23 mouse cellular contexts compared by ENCODE assay signal in the genomic region with DNA sequence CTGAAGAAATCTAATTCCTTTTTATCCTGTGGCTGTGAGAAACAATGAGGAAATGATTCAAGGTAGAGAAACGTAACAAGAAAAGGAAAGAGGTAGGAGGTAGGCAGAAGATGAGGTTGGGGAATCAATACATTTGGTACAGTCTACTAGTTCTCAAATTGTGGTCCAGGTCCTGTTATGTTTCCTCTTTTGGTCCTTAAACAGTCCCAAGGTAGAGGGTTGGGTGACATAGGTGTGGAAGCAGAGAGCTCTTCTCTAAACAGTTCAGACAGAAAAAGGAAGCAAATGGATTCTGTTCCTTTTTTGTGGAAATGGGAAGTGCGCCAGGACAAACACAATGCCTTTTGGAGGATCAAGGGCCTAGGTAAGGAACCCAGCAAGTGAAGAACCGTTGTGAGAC. TPM values are rescaled to one million over a fixed set of nuclear protein-coding genes. Genes with fewer than 3 reads are reported as not detected.
A peak's percentile ranks its signal among the peaks of the same experiment; 100 is the strongest.
DNase-seq lines count a peak whose midpoint lies in the region; ATAC-seq and TF ChIP-seq lines count a peak whose summit lies in the region.
"Had no signal": no experiment of that assay in that cellular context is flagged by ENCODE, and none has a peak within 500 bp of the region (broad histone marks: within the 10 kb centered on the region; RNA-seq: fewer than 3 reads in every experiment).

No protein-coding gene starts in this region.

- no peak for DNase-seq in heart, adult 2 months
- DNase-seq in heart, postnatal 4 days = no peak
- no peak for DNase-seq in left cerebral cortex, postnatal 36 days (ENCODE audit: low spot score in 2 of 2)
- no peak for DNase-seq in thymus, postnatal 10 days (ENCODE audit: low spot score in 2 of 2)
- DNase-seq: cerebellum, postnatal 36 days; heart, adult 18-20 months; heart, postnatal 10 days; kidney, adult 9 months; lung, adult 2 months; thymus, postnatal 4 days had no signal

- no peak for TF ChIP-seq CTCF in heart, adult 2 months (IDR thresholded peaks at IDR 0.05)

- no peak for ATAC-seq in forebrain, embryonic 16.5 days
- ATAC-seq in megakaryocyte progenitor cell, adult 5-6 weeks (replicated peaks; ENCODE audit: poor library complexity) = peak; percentile 85
- ATAC-seq in neural tube, embryonic 15.5 days (ENCODE audit: low FRiP score) = no peak
- ATAC-seq in activated CD4-positive, CD25-positive, alpha-beta regulatory T cell, adult 4 months = no peak

- H3K4me1 ChIP-seq in heart, adult 2 months (ENCODE audit: control insufficient read depth, insufficient read depth, low read length) = peaks cover 2% of the 10 kb centered on the region
- H3K4me1 ChIP-seq in forebrain, embryonic 16.5 days (replicated peaks; ENCODE audit: control insufficient read depth, insufficient read depth, low read length) = peaks cover 12% of the 10 kb centered on the region
- H3K4me1 ChIP-seq in neural tube, embryonic 15.5 days = no peaks in the 10 kb centered on the region
- H3K4me1 ChIP-seq: embryonic facial prominence, embryonic 15.5 days; limb, embryonic 15.5 days had no signal

- intact Hi-C loops in heart, adult 2 months (cut with DNase I) = no loop called here
- intact Hi-C loops in left cerebral cortex, postnatal 36 days (cut with DNase I) = no loop called here

- no peak for TF ChIP-seq EP300 in heart, adult 2 months (IDR thresholded peaks at IDR 0.05; ENCODE audit: insufficient read depth, low read depth, low read length)

- no peaks in the 10 kb centered on the region for H3K9me3 ChIP-seq in forebrain, embryonic 16.5 days (ENCODE audit: control insufficient read depth, low read length)
- H3K9me3 ChIP-seq in neural tube, embryonic 15.5 days (replicated peaks) = no peaks in the 10 kb centered on the region
- H3K9me3 ChIP-seq: embryonic facial prominence, embryonic 15.5 days; limb, embryonic 15.5 days; megakaryocyte, embryonic 14.5 days had no signal

- H3K27me3 ChIP-seq in heart, adult 2 months (ENCODE audit: control insufficient read depth, insufficient read depth, low read length) = no peaks in the 10 kb centered on the region
- H3K27me3 ChIP-seq in forebrain, embryonic 16.5 days (replicated peaks; ENCODE audit: control insufficient read depth, insufficient read depth, low read length) = no peaks in the 10 kb centered on the region
- H3K27me3 ChIP-seq in neural tube, embryonic 15.5 days (replicated peaks) = no peaks in the 10 kb centered on the region
- H3K27me3 ChIP-seq: embryonic facial prominence, embryonic 15.5 days; limb, embryonic 15.5 days; megakaryocyte, embryonic 14.5 days had no signal

- 71% methylated on average over 3 of the region's 3 CpGs for WGBS in heart, adult 2 months
- WGBS in forebrain, embryonic 16.5 days = 42% methylated on average over 3 of the region's 3 CpGs
- WGBS in neural tube, embryonic 15.5 days = 89% methylated on average over 3 of the region's 3 CpGs

- peaks cover 8% of the 10 kb centered on the region for H3K36me3 ChIP-seq in heart, adult 2 months (ENCODE audit: control insufficient read depth, insufficient read depth, low read length)
- no peaks in the 10 kb centered on the region for H3K36me3 ChIP-seq in forebrain, embryonic 16.5 days (ENCODE audit: control insufficient read depth, insufficient read depth)
- H3K36me3 ChIP-seq in neural tube, embryonic 15.5 days = no peaks in the 10 kb centered on the region
- H3K36me3 ChIP-seq: embryonic facial prominence, embryonic 15.5 days; limb, embryonic 15.5 days had no signal

- no peak overlapping the region for H3K4me2 ChIP-seq in forebrain, embryonic 16.5 days (ENCODE audit: low read length)
- H3K4me2 ChIP-seq in neural tube, embryonic 15.5 days = no peak overlapping the region
- H3K4me2 ChIP-seq: embryonic facial prominence, embryonic 15.5 days; limb, embryonic 15.5 days had no signal

- H3K4me3 ChIP-seq in heart, adult 2 months = no peak overlapping the region
- H3K4me3 ChIP-seq in forebrain, embryonic 16.5 days (replicated peaks; ENCODE audit: low read length) = no peak overlapping the region
- H3K4me3 ChIP-seq in neural tube, embryonic 15.5 days (replicated peaks) = no peak overlapping the region
- H3K4me3 ChIP-seq: embryonic facial prominence, embryonic 15.5 days; left cerebral cortex, adult 2 months; limb, embryonic 15.5 days; megakaryocyte, embryonic 14.5 days had no signal

- H3K9ac ChIP-seq in heart, adult 2 months (ENCODE audit: low read depth, low read length) = no peak overlapping the region
- H3K9ac ChIP-seq in forebrain, embryonic 16.5 days (replicated peaks; ENCODE audit: low read depth, low read length) = no peak overlapping the region
- H3K9ac ChIP-seq in neural tube, embryonic 15.5 days (replicated peaks) = no peak overlapping the region
- H3K9ac ChIP-seq: embryonic facial prominence, embryonic 15.5 days; limb, embryonic 15.5 days had no signal

- H3K79me2 ChIP-seq in heart, adult 2 months (replicated peaks; ENCODE audit: control insufficient read depth, insufficient read depth, low read length) = no peaks in the 10 kb centered on the region

- TF ChIP-seq POLR2A in heart, adult 2 months (IDR thresholded peaks at IDR 0.05; ENCODE audit: insufficient read depth, low read depth, low read length) = no peak

- H3K27ac ChIP-seq in heart, adult 2 months = peak overlapping the region; percentile 50; the same call in 1 of the 2 replicates
- peak overlapping the region; percentile 69; the same call in 1 of the 2 replicates for H3K27ac ChIP-seq in forebrain, embryonic 16.5 days (ENCODE audit: low read length)
- H3K27ac ChIP-seq in neural tube, embryonic 15.5 days (replicated peaks) = 0 out of 2 replicates have a peak overlapping the region, but pooled peaks have one; percentile 33
- H3K27ac ChIP-seq: embryonic facial prominence, embryonic 15.5 days; limb, embryonic 15.5 days; stomach, postnatal 0 days had no signal

RNA-seq across cellular contexts. Expression of a gene that starts 13.4 kb away (rescaled TPM):
- total RNA-seq in heart, adult 2 months (2021) = 1,000 to 10,000 TPM in 1 of 2 experiments, 100 to 1,000 TPM in 1; 956 to 1,050 TPM
- 1,635 and 1,968 TPM in 2 replicates for polyA plus RNA-seq in heart, adult 2 months (2012; rRNA removed)
- total RNA-seq in heart, postnatal 4 days (2021) = 100 to 1,000 TPM; 527 to 580 TPM
- polyA plus RNA-seq in forebrain, embryonic 16.5 days (2015; fragmentation: Nextera tagmentation; extraction: Ambion mirVana) = 482 and 493 TPM in 2 replicates
- total RNA-seq in megakaryocyte progenitor cell, adult 5-6 weeks (2015) = 423 and 485 TPM in 2 replicates
- 377 and 496 TPM in 2 replicates for total RNA-seq in megakaryocyte progenitor cell, adult 5-6 weeks (2017)
- 582 and 653 TPM in 2 replicates for polyA plus RNA-seq in neural tube, embryonic 15.5 days (2015; fragmentation: Nextera tagmentation; extraction: Ambion mirVana)
- 1,000 to 10,000 TPM; 1,774 to 2,100 TPM for total RNA-seq in left cerebral cortex, postnatal 36 days (2021)
- 100 to 1,000 TPM; 167 to 192 TPM for polyA plus RNA-seq in activated CD4-positive, CD25-positive, alpha-beta regulatory T cell, adult 4 months (2017; shearing (Covaris generic))

RNA-seq across cellular contexts. Expression of a gene that starts 24.0 kb away (rescaled TPM):
- 1 to 10 TPM in 1 of 2 experiments, under 1 TPM in 1; 0.73 to 1.5 TPM for total RNA-seq in heart, adult 2 months (2021)
- polyA plus RNA-seq in heart, adult 2 months (2012; rRNA removed) = 0.70 and 0.80 TPM in 2 replicates
- under 1 TPM in 1 of 2 experiments, not detected in 1; 0.72 TPM for total RNA-seq in heart, postnatal 4 days (2021)
- polyA plus RNA-seq in forebrain, embryonic 16.5 days (2015; fragmentation: Nextera tagmentation; extraction: Ambion mirVana) = not detected in 2 replicates
- total RNA-seq in megakaryocyte progenitor cell, adult 5-6 weeks (2015) = not detected in 2 replicates
- not detected in 2 replicates for total RNA-seq in megakaryocyte progenitor cell, adult 5-6 weeks (2017)
- not detected in 2 replicates for polyA plus RNA-seq in neural tube, embryonic 15.5 days (2015; fragmentation: Nextera tagmentation; extraction: Ambion mirVana)
- total RNA-seq in left cerebral cortex, postnatal 36 days (2021) = not detected
- not detected for polyA plus RNA-seq in activated CD4-positive, CD25-positive, alpha-beta regulatory T cell, adult 4 months (2017; shearing (Covaris generic))
- total RNA-seq: left cerebral cortex, adult 2 months had no signal
- polyA plus RNA-seq: embryonic facial prominence, embryonic 15.5 days; limb, embryonic 15.5 days; neural tube, embryonic 14.5 days; spleen, adult 2 months; stomach, postnatal 0 days had no signal

RNA-seq across cellular contexts. Expression of a gene that starts 53.9 kb away (rescaled TPM):
- total RNA-seq in heart, adult 2 months (2021) = not detected
- 0.82 and 2.2 TPM in 2 replicates for polyA plus RNA-seq in heart, adult 2 months (2012; rRNA removed)
- 1 to 10 TPM; 3.1 to 4.1 TPM for total RNA-seq in heart, postnatal 4 days (2021)
- polyA plus RNA-seq in forebrain, embryonic 16.5 days (2015; fragmentation: Nextera tagmentation; extraction: Ambion mirVana) = not detected in 2 replicates
- total RNA-seq in megakaryocyte progenitor cell, adult 5-6 weeks (2015) = not detected in 2 replicates
- total RNA-seq in megakaryocyte progenitor cell, adult 5-6 weeks (2017) = not detected in 2 replicates
- not detected in 2 replicates for polyA plus RNA-seq in neural tube, embryonic 15.5 days (2015; fragmentation: Nextera tagmentation; extraction: Ambion mirVana)
- not detected for total RNA-seq in left cerebral cortex, postnatal 36 days (2021)
- not detected for polyA plus RNA-seq in activated CD4-positive, CD25-positive, alpha-beta regulatory T cell, adult 4 months (2017; shearing (Covaris generic))
- total RNA-seq: adrenal gland, adult 18-20 months; left cerebral cortex, adult 2 months had no signal
- polyA plus RNA-seq: embryonic facial prominence, embryonic 15.5 days; large intestine, adult 2 months; limb, embryonic 15.5 days; neural tube, embryonic 14.5 days; spleen, adult 2 months; stomach, postnatal 0 days had no signal
